Mouse (Mus musculus) ES-E14 (cell line): ENCODE data around the gene Plin4.

Experiments
- CHD2 ChIP-seq: IDR thresholded peaks from 2 replicates; pipeline ENCODE4 v1.6.1; 2014; ENCODE audit warnings: mild to moderate bottlenecking, low read depth, low read length, inconsistent platforms
- HCFC1 ChIP-seq: IDR thresholded peaks from 2 replicates; pipeline ENCODE4 v1.6.1; 2012; ENCODE audit warnings: low read length, inconsistent platforms, borderline replicate concordance; ENCODE audit not compliant: insufficient read depth
- MAFK ChIP-seq: IDR thresholded peaks from 2 replicates; pipeline ENCODE4 v1.6.1; 2014; ENCODE audit warnings: mild to moderate bottlenecking, low read depth, low read length, inconsistent platforms; ENCODE audit not compliant: insufficient read depth
- ZC3H11A ChIP-seq: IDR thresholded peaks from 2 replicates; pipeline ENCODE4 v1.6.1; 2012; ENCODE audit warnings: low read depth, mild to moderate bottlenecking, inconsistent platforms, low read length, borderline replicate concordance
- ZNF384 ChIP-seq: IDR thresholded peaks from 2 replicates; pipeline ENCODE4 v1.6.1; 2012; ENCODE audit warnings: low read depth, low read length, inconsistent platforms

DNA sequence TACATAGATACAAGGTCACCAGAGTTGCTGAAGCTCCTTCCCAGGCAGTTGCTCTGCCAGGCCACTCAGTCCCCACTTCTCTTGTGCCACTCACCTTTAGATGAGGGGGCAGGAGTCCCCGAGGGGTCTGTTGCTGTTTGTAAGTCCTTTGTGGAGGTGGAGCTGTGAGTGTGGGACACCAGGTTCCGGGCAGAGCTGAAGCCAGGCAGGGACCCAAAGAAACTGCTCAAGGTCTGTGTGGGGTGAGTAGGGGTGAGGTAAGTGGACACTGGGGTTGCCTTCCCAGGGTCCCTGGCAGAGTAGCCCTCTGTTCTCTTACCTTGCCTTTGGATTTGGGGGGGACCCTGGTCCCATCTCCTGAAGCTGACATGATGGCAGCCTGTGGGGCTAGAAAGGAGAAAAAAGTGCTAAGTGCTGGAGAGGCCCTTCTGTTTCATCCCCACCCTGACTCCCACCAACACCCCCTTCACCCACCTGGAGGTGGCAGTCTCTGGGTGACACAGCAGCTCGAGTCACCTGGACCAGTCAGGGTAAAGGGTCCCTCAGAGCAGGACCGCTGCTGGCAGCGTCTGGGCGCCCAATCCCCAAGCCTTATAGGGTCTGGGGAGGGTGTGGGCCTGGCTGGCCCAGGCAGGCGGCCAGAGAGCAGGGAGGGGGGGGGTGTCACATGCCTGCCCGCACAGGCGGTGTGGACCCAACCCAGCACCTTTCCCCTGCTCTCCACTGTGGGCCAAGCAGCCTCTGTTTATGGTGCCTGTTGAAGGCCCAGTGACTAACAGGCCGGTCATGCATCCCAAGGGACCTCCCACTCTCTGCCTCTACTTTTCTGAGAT is at the start of gene Plin4:
- no peak for TF ChIP-seq ZNF384
- TF ChIP-seq HCFC1 = no peak
- TF ChIP-seq ZC3H11A = no peak
- no peak for TF ChIP-seq MAFK
- TF ChIP-seq CHD2 = no peak
